Mouse (Mus musculus) splenic B cell, adult 2 months (primary cell): Measurements from ENCODE around the gene Abhd14b.

Source experiments
- DNase-seq: peaks from one replicate; pipeline ENCODE4 v3.0.0-alpha.2; 2011; ENCODE audit warnings: low read depth, low spot score
- H3K27me3 ChIP-seq: 2 replicates; pipeline ENCODE4 v1.6.1; 2012; ENCODE audit warnings: mild to moderate bottlenecking, low read length, moderate library complexity, mixed read lengths; ENCODE audit not compliant: control insufficient read depth, poor library complexity, insufficient read depth, severe bottlenecking
- H3K36me3 ChIP-seq: 2 replicates; pipeline ENCODE4 v1.6.1; 2012; ENCODE audit warnings: mild to moderate bottlenecking, low read length, moderate library complexity, mixed read lengths; ENCODE audit not compliant: control insufficient read depth, poor library complexity, insufficient read depth, severe bottlenecking

The Abhd14b gene

DNA sequence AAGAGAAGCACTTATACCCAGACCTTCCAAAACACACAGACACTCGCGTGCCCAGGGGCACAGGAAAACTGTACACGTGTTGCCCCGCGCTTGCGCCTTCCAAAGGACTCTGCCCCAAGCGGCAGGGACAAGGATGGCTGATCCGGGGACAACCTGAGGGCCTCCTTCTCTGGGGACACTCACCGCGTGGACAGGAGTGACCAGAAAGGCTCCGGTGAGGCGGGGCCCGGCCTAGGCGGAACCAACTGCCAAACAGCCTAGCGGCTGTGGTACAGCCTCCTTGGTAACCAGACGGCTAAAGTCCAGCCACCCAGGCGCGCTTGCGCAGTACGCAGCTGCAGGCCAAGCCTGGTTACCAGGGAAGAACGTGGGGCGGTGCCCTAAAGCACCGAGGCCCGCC, at the start of gene Abhd14b, which contains the start of gene Abhd14a:
Gene Abhd14b, plus strand, starts transcription at position 112 of the 400 bp plus-strand sequence.
Gene Abhd14a, minus strand, starts transcription at position 331 of the 400 bp plus-strand sequence.
- Histone ChIP-seq H3K27me3 (no peaks in the 10 kb centered on the region), H3K36me3 (no peaks in the 10 kb centered on the region)
- peak; percentile 79 for DNase-seq

DNA sequence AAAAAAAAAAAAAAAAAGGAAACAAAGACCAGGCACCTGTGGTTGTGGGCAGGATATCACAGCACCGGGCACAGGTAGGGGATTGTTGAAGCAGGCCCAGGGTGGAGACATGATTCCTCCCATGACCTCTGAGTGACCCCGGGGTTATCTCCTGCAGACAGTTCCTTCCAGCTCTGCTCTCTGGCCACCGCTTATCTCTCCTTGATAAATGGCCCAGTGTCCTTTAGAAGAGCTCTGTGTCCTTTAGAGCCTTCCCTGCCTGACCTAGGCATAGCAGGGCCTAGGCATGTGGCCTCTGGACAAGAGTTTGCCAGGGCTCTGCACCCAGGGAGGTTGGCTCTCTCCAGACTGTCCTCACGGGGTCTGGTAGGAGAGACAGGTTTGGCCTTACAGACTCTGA, 49.5 kb upstream of the Abhd14b start:
- no peak for DNase-seq
- Histone ChIP-seq H3K36me3 (no peaks in the 10 kb centered on the region), H3K27me3 (no peaks in the 10 kb centered on the region)

DNA sequence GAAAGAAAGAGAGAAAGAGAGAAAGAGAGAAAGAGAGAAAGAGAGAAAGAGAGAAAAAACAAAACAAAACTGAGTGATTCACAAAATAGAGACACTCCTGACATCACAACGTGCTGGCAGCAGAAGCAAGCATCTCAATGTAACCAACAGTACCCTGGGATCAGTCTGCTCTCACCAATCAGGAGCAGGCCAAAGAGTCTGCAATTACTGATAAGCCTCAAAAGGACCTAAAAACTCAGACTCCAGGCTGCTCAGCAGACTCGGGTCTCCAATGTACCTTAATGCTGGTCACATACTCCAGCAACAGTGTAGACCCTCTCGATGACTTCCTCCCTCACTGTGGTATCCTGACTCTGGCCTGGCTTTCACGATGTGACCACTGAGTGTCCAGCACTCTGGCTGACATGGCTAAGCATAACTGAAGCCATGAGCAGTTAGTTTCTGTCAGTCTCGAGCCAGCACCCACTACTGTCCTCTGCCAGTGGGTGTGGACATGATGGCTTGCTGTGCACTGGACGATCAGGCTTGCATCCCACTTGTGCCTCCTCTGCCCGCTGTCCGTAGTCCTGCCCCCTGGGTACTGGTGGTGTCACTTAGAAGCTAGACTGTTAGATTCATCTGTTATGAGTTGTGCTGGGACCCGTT, 48.5 kb upstream of the Abhd14b start:
- no peak for DNase-seq
- no peaks in the 10 kb centered on the region for H3K36me3 ChIP-seq
- H3K27me3 ChIP-seq: no peaks in the 10 kb centered on the region

DNA sequence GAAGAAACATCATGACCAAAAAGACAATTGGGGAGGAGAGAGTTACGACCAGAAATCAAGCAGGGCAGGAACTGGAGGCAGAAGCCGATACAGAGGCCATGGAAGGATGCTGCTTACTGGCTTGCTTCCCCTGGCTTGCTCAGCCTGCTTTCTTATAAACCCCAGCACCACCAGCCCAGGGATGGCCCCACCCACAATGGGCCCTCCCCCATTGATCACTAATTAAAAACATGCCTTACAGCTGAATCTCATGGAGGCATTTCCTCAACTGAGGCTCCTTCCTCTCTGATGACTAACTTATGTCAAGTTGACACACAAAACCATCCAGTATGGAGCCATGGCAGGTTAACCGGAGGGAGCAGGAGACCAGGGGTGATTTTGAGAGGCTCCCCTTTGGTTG, 47.5 kb upstream of the Abhd14b start:
- Histone ChIP-seq H3K36me3 (no peaks in the 10 kb centered on the region), H3K27me3 (no peaks in the 10 kb centered on the region)
- no peak for DNase-seq

DNA sequence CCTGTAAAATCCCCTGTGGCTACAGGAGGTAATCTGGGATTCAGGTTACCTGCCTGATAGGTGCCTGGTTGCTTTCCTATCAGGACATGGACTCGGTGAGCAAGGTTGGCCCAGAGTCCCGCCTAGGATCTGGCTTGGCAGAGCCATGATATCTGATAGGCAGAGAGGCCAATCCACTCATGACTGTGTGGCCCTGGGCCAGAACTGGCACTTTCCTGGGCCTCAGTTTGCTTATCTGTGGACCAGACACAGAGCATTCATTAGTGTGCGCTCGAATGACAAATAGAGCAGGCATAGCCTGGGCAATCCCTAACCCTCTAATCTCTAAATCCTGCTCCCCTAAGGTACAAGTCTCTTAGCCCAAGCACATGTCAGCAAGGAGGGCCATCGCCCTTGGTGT, 45.1 kb upstream of the Abhd14b start:
- DNase-seq: no peak
- Histone ChIP-seq H3K27me3 (no peaks in the 10 kb centered on the region), H3K36me3 (no peaks in the 10 kb centered on the region)

DNA sequence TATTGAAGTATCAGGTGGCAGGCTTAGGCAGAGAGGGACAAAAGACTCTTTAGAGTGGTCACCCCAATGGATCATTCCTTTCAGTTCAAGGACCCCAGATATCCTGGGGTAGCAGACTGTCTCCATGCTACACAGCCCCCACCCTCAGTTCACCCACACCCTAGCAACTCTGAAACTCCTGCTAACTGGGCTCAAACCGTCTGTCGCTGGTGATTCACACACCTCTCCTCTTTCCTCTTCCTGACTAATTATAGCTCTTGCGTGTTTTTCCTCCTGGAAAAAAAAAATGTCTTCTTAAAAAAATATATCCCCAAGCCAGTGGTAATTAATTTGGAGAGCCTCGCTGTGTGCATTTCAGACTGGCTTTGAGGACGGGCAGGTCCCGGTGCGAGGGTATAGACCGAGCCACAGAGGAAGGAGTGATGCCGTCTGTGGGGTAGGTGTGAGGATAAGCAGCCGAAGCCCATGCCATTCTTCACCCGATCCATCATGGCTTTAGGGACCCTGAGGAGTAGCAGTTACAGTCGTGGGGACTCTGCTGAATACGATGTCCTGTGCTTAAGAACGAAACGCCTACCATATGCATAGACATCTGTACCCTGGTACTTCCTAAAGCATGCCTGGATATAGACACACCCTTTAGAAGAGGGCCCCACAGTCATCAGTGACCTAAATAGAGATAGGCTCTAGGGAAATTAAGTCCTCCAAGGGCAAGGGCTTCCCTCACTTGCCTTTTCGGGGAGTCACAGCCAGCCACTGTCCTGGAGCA, 44.5 kb upstream of the Abhd14b start:
- no peaks in the 10 kb centered on the region for H3K36me3 ChIP-seq
- DNase-seq: no peak

DNA sequence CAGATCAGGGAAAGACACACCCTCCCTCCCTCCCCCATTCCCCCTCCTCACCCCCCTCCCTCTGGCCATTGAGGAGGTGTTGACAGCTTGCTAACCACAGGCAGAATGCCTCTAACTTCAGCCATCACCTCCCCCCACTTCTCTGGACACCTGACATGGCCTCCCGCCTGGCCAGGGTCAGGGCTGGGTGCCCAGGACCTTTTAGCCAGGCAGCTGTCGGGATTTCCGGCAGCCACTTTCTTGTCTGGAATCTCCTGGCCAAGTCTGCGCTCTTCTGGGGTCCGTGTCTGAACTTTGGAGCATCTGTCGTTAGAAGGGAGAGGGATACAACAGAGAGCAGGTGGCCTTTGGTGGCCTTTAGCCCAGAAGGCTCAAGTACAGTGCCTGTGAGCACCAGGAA, 42.0 kb upstream of the Abhd14b start:
- H3K36me3 ChIP-seq: no peaks in the 10 kb centered on the region
- DNase-seq: no peak
- H3K27me3 ChIP-seq: no peaks in the 10 kb centered on the region

More for the DNA sequence above, 44.5 kb upstream of the Abhd14b start:
- no peaks in the 10 kb centered on the region for H3K27me3 ChIP-seq

DNA sequence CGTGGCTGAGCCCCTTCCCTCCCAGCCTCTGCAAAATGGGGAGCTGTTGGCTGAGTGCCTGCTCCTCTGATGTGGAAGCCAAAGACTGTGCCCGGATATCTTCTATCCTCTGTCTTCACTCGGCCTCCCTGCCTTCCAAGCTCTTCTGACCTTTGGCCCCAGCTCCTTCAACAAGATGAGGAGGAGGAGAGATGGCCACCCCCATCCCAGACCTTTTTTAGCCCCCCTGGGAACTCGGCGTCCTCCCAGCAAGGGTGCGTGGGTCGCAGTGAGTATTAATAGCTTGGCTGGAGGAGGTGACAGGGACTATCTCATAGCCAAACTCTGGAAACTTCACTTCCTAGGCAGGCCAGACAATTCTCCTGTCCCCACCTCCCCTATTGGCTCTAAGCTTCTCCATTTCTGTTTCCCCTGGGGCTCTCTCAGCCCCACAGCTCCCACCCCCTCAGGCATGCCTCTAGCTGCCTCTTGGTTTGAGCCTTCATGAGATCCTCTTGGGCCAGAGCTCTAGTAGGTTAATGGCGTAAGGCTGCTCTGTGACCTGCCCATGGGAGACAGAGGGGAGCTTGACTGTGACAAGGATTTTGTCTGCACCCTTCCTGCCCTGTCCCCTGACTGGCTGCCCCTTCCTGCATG, 40.7 kb upstream of the Abhd14b start:
- DNase-seq: no peak
- H3K36me3 ChIP-seq: no peaks in the 10 kb centered on the region
- H3K27me3 ChIP-seq: no peaks in the 10 kb centered on the region

DNA sequence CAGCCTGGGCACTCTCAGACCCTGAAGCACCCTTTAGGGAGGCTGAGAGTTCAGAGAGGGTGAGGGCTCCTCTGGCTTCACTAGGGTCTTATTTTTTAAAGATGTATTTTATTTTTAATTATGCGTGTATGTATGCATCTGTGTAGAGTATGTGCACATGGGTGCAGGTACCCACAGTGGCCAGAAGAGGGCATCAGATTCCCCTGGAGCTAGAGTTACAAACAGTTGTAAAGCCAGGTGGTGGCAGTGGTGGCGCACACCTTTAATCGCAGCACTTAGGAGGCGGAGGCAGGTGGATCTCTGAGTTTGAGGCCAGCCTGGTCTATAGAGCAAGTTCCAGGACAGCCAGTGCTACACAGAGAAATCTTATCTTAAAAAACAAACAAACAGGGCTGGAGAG, 38.2 kb upstream of the Abhd14b start:
- Histone ChIP-seq H3K36me3 (no peaks in the 10 kb centered on the region), H3K27me3 (no peaks in the 10 kb centered on the region)
- peak; percentile 34 for DNase-seq

DNA sequence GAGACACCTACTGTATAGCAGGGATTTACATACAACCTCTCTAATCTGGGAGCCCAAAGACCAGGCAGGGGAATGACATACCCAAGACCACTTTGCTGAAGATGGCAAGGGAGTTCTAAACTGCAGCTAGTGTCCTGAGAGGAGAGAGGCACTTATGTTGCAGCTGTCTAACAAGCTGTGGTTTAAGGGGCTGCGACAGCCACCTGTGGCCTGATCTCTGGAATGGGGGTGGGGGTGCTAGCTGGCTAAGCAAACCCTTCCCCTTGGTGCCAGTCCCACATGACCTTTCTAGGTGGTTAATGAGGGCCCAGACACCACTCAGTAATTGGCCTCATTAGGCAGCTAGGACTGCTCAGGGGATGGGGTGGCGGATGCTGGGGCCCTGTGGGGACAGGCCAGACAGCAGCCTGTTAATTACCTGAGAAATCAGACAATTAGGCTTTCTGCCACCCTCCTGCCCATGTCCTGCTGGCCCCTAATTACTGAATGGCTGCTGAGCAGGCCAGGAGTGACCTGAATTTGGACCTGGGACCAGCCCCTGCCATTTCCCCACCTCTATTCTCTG, 37.1 kb upstream of the Abhd14b start:
- Histone ChIP-seq H3K27me3 (no peaks in the 10 kb centered on the region), H3K36me3 (no peaks in the 10 kb centered on the region)
- no peak for DNase-seq

DNA sequence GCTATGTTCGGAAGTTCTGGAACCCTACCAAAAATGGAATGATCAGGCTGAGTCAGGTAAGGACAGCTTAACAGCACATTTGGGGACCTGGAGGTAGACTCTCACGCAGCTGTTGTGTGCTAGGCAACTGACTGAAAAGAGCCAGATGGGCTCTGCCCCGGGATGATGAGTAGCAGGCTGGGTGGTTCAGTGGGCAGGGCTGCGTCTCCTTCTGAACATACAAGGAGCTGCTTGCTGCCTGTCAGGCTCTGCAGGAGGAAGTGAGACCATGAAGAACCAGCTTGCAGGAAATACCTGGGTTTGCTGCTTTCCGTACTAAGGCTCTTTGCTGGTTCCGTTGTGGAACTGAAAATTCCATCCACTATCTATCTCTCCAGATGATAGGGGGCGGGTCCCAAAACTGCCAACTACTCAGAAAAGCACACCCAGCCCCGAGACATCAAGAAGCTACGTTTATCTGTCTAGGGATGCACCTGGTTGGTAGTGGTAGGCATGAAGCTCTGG, 36.1 kb upstream of the Abhd14b start:
- peak; percentile 73 for DNase-seq
- no peaks in the 10 kb centered on the region for H3K36me3 ChIP-seq

DNA sequence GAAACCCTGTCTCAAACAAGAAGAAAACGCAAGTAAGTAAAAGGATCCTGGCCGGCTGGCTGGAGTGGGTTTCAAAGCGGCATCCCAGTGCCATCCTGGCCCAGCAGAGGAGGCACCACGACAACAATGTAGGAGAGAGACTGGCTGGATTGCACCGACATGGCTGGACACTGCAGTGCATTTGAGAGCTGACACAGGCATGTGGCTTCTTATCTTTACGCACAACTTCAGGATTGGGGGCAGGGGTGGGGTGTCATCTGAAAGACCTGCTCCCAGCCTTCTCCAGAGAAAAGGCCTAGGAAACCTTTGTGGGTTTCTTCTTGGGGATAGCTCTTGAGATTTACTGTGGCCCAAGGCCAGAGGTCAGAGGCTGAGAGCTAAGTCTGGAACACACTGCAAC, 35.5 kb upstream of the Abhd14b start:
- no peaks in the 10 kb centered on the region for H3K36me3 ChIP-seq
- no peaks in the 10 kb centered on the region for H3K27me3 ChIP-seq

More for the DNA sequence above, 36.1 kb upstream of the Abhd14b start:
- no peaks in the 10 kb centered on the region for H3K27me3 ChIP-seq

DNA sequence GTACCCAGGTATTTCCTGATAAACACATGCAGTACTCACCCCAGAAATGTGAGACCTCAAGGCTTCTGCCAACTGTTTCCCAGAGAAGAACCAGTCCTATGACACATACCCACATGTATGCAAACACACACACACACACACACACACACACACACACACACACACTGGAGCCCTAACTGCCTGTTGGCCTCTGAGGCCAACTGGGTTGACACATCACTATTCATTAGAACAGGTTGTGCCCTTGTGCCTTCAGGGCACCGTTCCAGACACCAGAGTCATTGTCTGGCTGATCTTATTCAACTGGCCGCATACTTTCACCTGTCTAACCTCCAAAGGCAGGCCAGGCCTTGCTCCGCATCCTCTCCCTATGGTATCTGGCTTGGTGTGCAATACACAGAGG, 35.0 kb upstream of the Abhd14b start:
- no peak for DNase-seq

More for the DNA sequence above, 35.5 kb upstream of the Abhd14b start:
- no peak for DNase-seq

DNA sequence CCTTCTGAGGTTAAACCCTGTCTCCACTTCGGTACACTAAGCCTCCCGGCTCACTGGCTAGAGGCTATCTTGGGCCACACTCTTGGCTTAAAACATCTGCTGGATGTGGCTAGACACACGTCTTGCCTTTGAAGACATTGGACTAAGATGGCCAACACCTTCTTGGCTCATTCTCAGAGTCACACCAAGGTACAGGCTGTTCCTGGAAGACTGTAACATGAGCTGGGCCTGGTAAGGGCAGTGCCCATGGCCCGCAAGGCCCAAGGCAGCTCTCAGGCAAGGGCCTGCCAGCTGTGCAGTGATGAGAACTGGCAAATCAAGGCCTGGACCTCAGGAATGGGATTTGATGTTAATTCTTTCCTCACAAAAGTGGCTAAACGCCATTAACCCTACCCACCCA, 33.7 kb upstream of the Abhd14b start:
- Histone ChIP-seq H3K27me3 (no peaks in the 10 kb centered on the region), H3K36me3 (no peaks in the 10 kb centered on the region)
- DNase-seq: no peak

More for the DNA sequence above, 35.0 kb upstream of the Abhd14b start:
- Histone ChIP-seq H3K36me3 (no peaks in the 10 kb centered on the region), H3K27me3 (no peaks in the 10 kb centered on the region)

DNA sequence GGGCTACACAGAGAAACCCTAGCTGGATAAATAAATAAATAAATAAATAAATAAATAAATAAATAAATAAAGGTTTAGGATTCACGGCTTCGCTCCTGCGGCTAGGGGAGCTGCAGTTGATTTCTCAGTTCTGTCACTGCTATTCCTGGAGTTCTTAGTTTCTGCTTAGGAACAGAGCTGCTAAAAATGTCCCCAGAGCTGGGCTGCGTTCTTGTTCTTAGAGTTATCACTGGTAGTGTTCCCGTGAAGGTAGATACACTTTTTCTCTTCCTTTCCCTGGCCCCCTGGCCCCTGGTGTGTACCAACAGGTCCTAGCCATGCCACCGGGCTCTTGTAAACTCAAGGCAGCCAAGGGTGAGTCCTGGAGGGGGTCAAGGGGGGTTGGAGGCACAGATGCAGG, 30.4 kb upstream of the Abhd14b start:
- Histone ChIP-seq H3K27me3 (no peaks in the 10 kb centered on the region), H3K36me3 (no peaks in the 10 kb centered on the region)
- no peak for DNase-seq
